Mouse (Mus musculus): ENCODE data around the gene Fsd1. TPM values are rescaled to one million over a fixed set of nuclear protein-coding genes. Genes with fewer than 3 reads are reported as not detected.

Gene Fsd1
- total RNA-seq, 2 experiments from 2014 or later, result 0.31 TPM; not detected in 1

DNA sequence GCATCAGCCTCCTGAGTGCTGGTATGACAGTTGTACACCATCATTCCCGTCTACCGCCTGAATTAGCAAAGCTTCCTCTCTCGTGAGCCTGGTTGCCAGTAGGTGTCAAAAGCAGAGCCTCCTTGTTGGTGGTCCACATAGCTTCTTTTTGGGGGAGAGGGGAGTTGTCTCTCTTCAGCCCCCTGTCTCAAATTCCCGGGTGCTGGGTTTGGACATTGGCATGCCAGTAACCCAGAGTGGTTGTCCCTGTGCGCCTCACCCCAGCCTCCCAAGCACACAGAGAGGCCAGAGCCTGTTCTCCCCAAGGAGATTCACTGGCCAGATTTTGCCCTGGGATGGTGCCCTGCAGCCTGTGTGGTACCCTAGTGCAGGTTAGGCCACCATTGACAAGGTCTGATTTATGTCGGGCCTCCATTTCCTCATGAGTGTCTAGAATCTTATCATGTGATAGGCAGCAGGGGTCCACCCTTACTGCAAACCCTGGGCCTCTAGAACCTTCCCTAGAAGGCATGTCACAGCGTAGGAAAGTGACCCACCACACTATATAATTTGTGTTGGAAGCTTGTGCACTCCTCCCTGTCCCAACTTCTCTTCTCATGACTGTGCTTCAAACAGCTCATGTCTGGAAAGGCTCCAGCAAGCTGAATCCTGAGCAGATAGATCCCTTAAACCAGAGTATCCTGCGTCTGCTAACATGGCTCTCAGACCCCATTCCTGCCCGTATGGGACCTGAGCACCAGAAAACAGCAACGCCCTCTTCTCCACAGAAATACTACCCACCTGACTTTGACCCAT lies 26.2 kb upstream of the Fsd1 start:
- intact Hi-C loops (cut with DNase I), result loop anchor here (5.0 kb wide), 1 partner anchor 292 kb away; no protein-coding TSS in a partner anchor
- DNase-seq, result no peak

DNA sequence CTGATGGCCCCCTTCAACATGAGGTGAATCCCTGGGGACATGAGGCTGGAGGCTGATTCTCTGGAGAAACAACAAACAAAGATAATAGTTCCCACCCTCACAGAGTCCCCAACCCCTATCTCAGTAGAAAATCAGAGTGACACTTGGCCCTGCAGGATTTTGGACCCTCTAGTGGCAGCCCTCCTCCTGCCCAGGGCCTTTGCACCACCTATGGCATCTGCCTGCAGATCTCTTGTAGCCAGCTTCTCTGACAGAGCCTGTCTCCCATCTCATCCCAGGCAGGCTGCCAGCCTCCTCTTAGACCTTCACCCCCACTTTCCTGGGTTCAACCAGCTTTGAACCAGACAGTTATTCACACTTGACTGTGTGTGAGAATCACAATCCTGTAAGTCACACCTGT lies 25.5 kb upstream of the Fsd1 start:
- intact Hi-C loops (cut with DNase I), result no loop called here

DNA sequence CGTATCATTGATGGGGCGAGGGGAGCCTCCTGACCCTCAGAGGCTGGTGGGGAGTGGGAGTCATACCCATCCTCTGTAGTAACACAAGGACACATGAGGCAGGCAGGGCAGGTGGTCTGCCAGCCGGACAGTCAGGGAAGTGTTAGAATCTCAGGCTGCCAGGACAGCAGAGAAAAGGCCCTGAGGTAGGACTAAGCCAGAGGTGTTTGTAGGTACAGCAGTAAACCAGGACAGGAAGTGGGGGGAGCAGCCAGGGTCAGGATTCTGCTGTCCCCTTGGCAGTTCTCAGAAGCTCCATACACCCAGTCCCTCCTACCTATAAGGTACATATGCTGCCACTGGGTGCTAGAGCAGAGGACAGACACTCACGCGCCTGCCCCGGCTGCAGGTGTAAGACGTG lies 24.7 kb upstream of the Fsd1 start:
- intact Hi-C loops (cut with DNase I), result no loop called here
- no peak for DNase-seq

More for the DNA sequence above, 25.5 kb upstream of the Fsd1 start:
- no peak for DNase-seq

DNA sequence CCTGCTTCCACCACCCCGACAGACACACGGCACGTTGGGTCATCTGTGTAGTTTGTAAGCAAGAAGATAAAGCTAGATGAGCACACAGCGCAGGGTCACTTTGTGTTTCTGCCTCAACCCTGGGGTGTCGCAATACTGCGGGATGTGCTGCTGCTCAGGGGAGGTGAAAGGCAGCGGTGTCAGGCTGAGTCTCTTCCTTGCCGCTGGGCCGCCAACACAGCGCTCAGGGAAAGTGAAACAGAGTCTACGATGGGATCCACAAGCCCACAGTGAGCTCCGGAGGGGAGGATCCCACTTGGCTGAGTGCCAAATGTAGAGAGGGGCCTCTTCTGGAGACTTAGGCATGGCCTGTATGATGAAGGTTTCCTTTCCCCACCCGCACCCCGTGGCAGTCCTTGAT lies 23.1 kb upstream of the Fsd1 start:
- DNase-seq, result no peak

DNA sequence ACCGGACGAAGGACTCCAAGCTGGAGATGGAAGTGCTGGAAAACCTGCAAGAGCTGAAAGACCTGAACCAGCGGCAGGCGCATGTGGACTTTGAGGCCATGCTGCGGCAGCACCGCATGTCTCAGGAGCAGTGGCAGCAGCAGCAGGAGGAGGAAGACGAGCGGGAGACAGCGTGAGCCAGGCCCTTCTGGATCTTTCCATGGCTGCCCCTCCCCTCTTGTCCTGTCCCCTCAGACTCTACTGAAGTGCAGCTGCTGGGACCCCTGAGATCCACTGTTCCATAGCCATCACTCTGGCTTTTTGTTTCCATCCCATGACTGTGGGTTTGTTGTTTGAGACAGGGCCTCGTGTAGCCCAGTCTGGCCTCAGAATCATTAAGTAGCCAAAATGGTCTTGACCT lies 21.8 kb upstream of the Fsd1 start:
- DNase-seq, result no peak
- intact Hi-C loops (cut with DNase I), result no loop called here

More for the DNA sequence above, 23.1 kb upstream of the Fsd1 start:
- intact Hi-C loops (cut with DNase I), result no loop called here

DNA sequence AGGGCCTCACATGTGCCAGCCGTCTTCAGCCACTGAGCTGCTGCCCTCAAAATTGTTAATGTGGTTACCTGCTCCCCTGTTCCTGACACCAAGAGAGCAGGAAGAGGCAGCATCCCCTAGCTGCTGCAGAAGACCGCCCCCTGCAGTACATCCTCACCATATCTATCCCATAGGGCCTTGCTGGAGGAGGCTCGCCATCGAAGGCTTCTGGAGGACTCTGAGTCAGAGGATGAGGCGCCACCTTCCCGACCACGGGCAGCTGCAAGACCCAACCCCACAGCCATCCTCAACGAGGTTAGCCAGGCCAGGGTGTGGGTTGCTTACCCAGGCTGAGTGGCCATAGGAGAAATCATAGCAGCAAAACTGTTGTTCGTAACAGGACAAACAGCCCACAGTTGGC lies 21.3 kb upstream of the Fsd1 start:
- intact Hi-C loops (cut with DNase I), result no loop called here
- DNase-seq, result no peak

DNA sequence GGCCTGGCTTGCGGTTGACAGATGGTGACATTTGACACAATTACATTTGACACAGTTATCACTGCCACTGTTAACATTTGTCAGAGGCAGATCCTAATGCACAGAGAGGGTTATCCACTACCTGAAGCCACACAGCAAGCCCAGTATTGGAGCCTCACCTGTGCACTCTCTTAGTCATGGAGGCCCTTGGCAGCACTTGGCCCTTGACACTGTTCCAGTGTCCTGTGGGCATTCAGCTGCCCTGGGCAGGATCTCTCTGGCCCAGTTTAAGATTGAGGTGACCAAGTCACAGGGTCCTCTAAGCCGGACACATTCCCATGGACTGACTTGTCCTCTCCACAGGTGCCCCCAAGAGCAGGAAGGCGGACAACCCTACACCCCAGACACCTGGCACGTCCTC lies 19.1 kb upstream of the Fsd1 start:
- no peak for DNase-seq
- intact Hi-C loops (cut with DNase I), result no loop called here

DNA sequence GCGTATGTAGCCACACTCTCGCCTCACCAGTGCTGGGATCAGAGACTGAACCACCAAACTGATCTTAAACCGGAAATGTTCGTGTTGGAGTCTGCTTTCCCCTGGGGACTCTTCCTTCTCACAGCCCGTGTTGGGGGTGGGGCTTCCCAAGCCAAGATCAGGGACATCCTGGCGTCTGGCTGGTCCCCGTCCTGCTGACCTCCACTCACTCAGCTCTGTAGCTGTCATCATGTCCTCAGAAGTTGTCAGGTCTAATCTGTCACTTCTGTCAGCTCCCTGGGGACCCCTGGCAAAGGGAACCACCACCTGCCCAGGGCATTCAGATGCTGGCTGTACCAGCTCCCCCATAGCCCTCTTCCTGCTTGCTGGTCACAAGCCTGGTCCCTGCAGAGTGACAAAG lies 18.1 kb upstream of the Fsd1 start:
- intact Hi-C loops (cut with DNase I), result no loop called here
- peak; percentile 41 to 55 for DNase-seq

DNA sequence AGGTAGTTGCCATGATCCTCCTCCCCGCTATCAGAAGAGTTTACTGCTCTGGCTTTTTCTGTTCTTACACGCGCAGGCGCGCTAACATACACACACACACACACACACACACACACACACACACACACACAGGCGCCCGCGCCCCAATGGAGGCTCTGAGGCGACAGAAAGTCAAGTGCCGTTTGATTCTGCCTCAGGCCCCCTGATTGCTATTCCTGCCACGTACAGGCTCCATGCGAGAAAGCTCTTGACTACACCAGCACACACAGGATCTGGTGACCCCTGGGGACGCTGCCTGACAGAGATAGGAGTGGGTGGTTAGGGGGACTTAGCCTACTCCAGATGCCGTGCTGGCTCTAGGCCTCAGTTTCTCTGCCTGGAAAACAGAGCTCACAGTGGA lies 16.7 kb upstream of the Fsd1 start:
- peak; percentile 29 to 45 for DNase-seq
- intact Hi-C loops (cut with DNase I), result no loop called here

DNA sequence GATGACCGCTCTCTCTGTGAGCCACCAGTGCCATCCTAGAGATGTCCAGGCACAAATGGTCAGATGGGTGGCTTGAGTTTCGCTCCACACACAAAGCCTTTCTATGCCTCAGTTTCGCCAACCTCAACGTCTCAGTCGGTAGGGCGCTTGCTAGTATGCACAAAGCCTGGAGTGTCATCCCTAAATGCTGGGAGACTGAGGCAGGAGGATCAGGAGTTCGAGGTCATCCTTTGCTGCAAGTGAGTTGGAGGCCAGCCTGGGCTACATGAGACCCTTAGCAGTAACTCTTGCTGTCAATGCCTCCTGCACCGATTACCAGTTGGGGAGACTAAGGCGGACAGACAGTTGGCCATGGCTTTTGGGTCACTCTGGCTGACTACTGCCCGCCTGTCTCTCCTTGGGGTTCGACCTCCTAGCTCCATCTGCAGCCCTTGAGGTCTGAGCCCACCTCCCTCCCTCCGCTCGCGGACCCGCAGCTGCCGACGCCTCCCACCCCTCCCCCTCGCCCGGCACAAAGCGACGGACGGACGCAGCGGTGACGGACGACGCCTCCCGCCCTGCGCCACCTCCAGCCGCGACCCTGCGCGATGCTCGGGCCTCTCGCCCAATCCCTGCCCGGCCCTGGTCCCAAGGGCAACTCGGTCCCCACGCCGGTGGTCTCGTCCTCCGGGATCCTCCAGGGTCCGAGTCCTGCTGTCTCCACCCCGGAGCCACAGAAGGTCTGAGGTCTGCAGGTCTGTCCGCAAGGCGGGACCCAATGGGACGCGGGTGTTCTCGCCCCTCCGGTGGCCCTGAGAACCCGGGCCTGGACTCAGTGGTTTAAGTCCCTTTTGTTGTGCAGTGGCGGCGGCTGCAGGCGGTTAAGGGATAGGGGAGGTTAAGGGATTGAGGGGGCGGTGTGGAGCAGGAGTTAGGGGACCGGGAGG lies 16.1 kb upstream of the Fsd1 start, which contains the start of gene Shd:
Shd (plus strand) TSS at position 502 of the 926 bp plus-strand sequence.
- intact Hi-C loops (cut with DNase I), result no loop called here
- peak; percentile 47 to 54 for DNase-seq

DNA sequence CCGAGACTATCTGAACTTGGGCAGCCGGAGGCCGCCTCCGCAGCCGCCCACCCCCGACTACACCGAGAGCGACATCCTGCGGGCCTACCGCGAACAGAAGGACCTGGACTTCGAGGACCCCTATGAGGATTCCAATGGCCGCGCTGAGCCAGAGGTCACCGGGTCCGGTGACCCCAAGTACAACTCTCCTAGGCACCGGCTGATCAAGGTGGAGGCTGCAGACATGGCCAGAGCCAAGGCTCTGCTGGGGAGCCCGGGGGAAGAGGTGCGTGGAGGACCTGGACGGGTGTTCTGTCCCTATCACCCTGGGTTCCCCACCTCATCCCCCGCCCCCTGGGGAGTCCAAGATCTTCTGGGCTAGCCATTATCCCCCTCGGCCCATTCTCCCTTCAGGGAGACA lies 14.9 kb upstream of the Fsd1 start:
- intact Hi-C loops (cut with DNase I), result no loop called here
- DNase-seq, result no peak

DNA sequence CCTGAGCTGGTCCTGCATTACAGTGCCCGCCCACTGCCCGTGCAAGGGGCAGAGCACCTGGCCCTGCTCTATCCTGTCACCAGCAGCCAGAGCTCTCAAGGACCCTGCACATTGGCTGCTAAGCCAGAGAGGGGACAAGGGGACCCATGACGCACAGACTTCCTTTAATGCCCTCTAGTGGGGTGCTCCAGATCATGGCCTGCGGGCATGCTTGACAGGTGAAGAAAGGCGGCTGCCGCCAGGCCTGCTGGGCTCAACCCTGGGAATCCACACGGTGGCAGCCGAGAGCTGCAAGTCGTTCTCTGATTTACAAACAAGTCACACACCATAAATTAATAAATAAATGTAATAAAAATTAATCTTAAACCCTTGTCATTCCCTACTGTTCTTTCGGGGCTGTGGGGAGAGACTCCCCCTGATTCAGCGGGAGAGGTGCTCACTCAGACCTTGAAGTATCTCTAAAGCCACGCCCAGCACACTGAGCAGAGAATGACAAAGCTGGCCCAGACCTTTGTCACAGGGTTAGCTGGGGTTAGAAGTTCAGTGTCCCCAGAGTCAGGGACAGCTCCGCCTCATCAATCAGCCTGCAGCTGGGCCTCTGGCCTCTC lies 9.9 kb upstream of the Fsd1 start:
- intact Hi-C loops (cut with DNase I), result loop anchor here (1.0 kb wide), 1 partner anchor 34 kb away; no protein-coding TSS in a partner anchor
- DNase-seq, result peak; percentile 83 to 91

DNA sequence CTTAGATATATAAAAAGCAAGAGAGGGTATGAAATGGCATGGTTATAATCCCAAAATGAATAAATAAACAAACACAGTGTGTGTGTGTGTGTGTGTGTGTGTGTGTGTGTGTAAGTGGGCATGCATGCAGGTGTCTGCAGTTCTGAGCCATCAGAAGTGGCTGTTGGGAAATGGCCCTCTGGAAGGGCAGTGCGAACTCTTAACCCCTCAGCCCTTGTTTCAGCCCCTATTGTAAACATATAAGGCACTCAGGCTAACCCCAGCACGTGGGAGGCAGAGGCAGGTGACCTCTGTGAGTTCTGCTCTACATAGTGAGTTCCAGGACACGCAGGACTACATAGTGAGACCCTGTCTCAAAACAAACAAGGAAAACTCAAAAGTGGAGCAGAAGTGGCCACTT lies 9.0 kb upstream of the Fsd1 start:
- intact Hi-C loops (cut with DNase I), result no loop called here
- no peak for DNase-seq

DNA sequence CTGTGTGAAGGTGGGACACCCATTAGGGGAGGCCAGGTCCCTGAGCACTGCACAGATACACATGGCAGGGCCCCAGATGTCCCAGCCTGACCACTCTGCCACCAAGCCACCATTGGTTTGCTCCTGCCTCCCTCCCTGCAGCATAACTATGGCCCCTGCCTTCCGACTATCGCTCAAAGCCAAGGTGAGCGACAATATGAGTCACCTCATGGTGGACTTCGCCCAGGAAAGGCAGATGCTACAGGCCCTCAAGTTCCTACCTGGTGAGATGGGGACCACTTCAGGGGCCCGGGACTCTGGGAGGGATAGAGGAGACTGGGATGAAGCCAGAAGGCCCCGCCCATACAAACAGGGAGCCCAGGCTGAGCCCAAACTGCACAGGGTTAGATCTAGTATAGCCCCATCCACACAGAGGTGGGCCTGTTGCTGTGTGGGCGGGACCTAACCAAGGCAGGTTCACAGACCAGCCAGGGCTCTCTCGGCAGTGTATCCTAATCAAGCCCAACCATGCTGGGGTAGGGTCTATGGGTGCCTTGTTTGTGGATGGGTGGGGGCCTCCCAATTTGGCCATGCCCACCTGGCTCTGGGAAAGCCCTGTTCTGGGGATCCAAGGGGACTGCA lies 4.1 kb downstream of the Fsd1 start:
- intact Hi-C loops (cut with DNase I), result no loop called here
- DNase-seq, result no peak

DNA sequence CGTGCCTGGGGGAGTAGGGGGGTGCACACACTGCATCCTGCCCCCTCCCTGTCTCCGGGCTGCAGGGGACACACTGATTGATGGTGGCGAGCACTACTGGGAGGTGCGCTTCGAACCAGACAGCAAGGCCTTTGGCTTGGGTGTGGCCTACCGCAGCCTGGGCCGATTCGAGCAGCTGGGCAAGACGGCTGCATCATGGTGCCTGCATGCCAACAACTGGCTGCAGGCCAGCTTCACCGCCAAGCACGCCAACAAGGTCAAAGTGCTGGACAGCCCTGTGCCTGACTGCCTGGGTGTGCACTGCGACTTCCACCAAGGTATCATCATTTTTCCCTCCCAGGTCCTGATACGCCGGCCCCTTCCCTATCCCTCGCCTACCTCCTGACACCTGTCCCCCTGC lies 9.7 kb downstream of the Fsd1 start:
- peak in 1 of 2 experiments; percentile 29 for DNase-seq

DNA sequence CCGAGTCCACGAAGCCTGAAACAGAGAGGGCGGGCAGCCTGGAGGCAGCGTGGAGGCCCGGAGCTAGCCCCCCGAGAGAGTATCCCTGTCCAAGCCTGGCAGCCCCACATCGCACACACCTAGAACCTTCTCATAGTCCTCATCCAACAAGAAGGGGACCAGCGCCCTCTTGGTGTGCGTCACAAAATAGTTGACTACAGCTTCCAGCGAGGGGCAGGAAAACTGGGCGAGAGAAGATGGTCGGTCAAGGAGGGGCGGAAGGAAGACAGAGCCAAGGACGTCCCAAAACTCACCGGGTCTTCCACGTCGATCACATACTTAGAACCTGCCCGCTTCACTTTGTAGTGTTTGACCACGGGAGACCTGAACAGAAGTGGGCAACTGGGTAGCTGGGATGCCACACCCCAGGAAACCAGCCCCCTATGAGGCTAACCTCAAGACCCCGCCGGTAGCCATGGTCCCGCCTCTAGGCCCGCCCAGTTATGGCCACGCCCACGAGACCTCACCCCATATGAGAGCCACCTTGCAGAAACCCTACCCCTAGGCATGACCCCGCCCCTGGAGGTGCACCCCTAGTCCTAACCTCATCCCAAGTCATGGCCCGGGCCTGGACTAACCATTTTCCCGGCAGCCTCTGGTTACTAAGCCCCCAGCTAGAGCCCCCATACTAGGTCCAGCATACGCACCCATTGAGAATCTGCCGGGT lies 13.6 kb downstream of the Fsd1 start:
- DNase-seq, result no peak
- intact Hi-C loops (cut with DNase I), result no loop called here

More for the DNA sequence above, 9.7 kb downstream of the Fsd1 start:
- intact Hi-C loops (cut with DNase I), result no loop called here

DNA sequence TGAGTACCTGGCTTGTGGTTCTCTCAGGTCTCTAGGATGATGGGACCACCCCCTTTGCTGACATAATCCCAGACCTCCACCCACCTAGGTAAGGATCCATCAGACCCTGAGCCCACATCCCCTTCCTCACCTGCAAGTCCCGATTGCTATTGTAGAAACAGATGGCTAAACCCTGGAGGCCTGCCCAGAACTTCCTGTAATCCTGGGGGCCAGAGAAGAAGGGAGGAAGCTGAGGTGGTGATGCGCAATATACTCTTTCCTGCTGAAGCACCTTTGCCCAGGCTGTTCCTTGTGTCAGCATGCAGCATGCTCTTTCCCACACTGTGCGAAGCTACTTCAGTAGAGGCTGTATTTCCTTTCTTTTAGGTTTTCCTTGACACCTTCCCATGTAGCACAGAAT lies 16.7 kb downstream of the Fsd1 start:
- no peak for DNase-seq
- intact Hi-C loops (cut with DNase I), result no loop called here

DNA sequence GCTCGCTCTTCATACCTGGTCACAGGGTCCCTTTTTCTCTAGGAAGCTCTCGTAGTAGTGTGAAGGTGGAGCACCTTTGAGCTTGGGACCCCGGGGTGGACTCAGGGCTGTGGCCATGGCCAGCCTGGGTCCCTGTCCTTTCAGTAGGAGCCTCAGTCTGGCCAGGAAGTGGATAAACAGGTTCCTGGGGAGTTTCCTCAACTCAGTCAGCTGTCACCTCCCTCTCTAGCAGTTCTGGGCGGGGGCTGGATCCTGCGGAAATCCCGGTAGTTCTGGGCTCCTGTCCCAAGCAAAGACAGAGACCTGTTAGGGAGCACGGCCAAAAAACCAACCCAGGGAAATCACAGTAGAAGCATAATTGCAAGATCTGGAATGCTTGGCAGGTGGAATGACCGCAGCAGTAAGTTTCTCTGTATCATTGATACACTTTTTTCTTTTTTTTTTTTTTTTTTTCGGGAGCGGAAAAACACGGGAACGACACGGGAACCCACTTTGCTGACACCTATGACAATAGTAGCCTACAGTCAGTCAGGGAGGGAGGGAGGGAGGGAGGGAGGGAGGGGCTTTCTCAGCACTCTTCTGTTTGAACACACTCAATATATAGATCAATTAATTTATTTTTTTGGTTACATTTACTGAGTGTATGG lies 19.2 kb downstream of the Fsd1 start, which contains the start of the genes Stap2 and Mpnd:
Stap2 (minus strand) TSS at position 170 of the 647 bp plus-strand sequence.
Mpnd (plus strand) TSS at position 297 of the 647 bp plus-strand sequence.
- intact Hi-C loops (cut with DNase I), result no loop called here
- DNase-seq, result peak; percentile 62 to 63

DNA sequence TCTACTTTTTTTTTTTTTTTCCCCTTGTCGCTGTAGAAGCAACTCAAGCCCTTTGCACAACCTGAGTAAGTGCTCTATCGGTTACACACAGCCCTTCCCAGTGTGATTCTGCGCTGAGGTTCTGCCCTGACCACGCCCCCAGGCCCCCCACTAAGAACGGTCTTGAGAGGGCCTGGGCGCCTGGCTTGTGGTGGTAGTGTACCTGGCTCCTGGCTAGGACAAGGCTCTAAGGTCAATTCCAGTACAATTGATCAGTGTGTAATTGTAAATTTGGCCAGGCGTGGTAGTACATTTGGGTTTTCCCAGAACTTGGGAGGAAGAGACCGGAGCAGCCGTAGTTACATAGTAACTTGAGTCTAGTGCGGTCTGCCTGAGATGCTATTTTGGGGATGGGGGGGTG lies 20.6 kb downstream of the Fsd1 start:
- intact Hi-C loops (cut with DNase I), result no loop called here
- no peak for DNase-seq
